24 mouse cellular contexts compared by ENCODE assay signal in genomic region chr17:72039176-72039948, GRCm38 (mm10).
DNase-seq lines count a peak whose midpoint lies in the region; ATAC-seq lines count a peak whose summit lies in the region.
"Had no signal": no experiment of that assay in that cellular context is flagged by ENCODE, and none has a peak within 500 bp of the region (broad histone marks: within the 10 kb centered on the region; RNA-seq: fewer than 3 reads in every experiment).

No protein-coding gene starts in this region.

- no peak overlapping the region for H3K4me3 ChIP-seq in hindbrain, embryonic 16.5 days (ENCODE audit: low read length)
- H3K4me3 ChIP-seq in hindbrain, embryonic 14.5 days (replicated peaks; ENCODE audit: low read length), result no peak overlapping the region
- no peak overlapping the region for H3K4me3 ChIP-seq in neural tube, embryonic 14.5 days (ENCODE audit: low read depth, low read length)
- H3K4me3 ChIP-seq: gastrocnemius, adult 2 months; heart, adult 2 months; heart, embryonic 13.5 days; kidney, embryonic 15.5 days; limb, embryonic 13.5 days; lung, embryonic 15.5 days had no signal

- peak; percentile 31 to 33 for DNase-seq in cerebellum, postnatal 36 days
- DNase-seq in cerebellum, adult 8-10 months, result no peak
- no peak for DNase-seq in hindbrain, embryonic 14.5 days (ENCODE audit: low spot score)
- no peak for DNase-seq in neural tube, embryonic 10.5 days (ENCODE audit: extremely low spot score, low spot score)
- DNase-seq in retina, postnatal 1 day, result peak; percentile 81
- DNase-seq in frontal cortex, postnatal 10 days (ENCODE audit: low spot score in 2 of 2), result no peak
- DNase-seq: adrenal gland, adult 8-10 months; gastrocnemius, adult 2 months; gastrocnemius, postnatal 36 days; heart, adult 2 months; heart, postnatal 10 days; kidney, adult 18-20 months; kidney, postnatal 25 days; right cerebral cortex, postnatal 14 days had no signal

- no peak overlapping the region for H3K4me2 ChIP-seq in hindbrain, embryonic 16.5 days (ENCODE audit: low read length)
- no peak overlapping the region for H3K4me2 ChIP-seq in hindbrain, embryonic 14.5 days (replicated peaks)
- H3K4me2 ChIP-seq in neural tube, embryonic 14.5 days (ENCODE audit: low read depth, low read length), result no peak overlapping the region
- H3K4me2 ChIP-seq: heart, embryonic 13.5 days; kidney, embryonic 15.5 days; limb, embryonic 13.5 days; liver, embryonic 11.5 days; lung, embryonic 15.5 days; midbrain, embryonic 11.5 days had no signal

- peaks cover 15% of the 10 kb centered on the region for H3K4me1 ChIP-seq in hindbrain, embryonic 16.5 days (ENCODE audit: control insufficient read depth, insufficient read depth, low read depth, low read length)
- H3K4me1 ChIP-seq in hindbrain, embryonic 14.5 days (replicated peaks; ENCODE audit: control insufficient read depth, insufficient read depth, low read length), result peaks cover 12% of the 10 kb centered on the region
- H3K4me1 ChIP-seq in neural tube, embryonic 14.5 days (ENCODE audit: control insufficient read depth, insufficient read depth, low read length), result 0 out of 2 replicates have a peak, but pooled peaks cover 4% of the 10 kb centered on the region
- H3K4me1 ChIP-seq: lung, embryonic 15.5 days had no signal

- WGBS in hindbrain, embryonic 16.5 days, result 65% methylated on average over 7 of the region's 7 CpGs
- WGBS in hindbrain, embryonic 14.5 days, result 67% methylated on average over 7 of the region's 7 CpGs
- 74% methylated on average over 7 of the region's 7 CpGs for WGBS in neural tube, embryonic 14.5 days

- peak; percentile 72 for ATAC-seq in hindbrain, embryonic 16.5 days
- ATAC-seq in hindbrain, embryonic 14.5 days (ENCODE audit: low FRiP score), result no peak
- ATAC-seq in neural tube, embryonic 14.5 days (ENCODE audit: low read depth), result 0 out of 2 replicates have a peak, but pooled peaks have one; percentile 58
- ATAC-seq: forebrain, embryonic 14.5 days had no signal

- H3K9me3 ChIP-seq in hindbrain, embryonic 16.5 days (ENCODE audit: control insufficient read depth, low read length), result no peaks in the 10 kb centered on the region
- H3K9me3 ChIP-seq in hindbrain, embryonic 14.5 days (ENCODE audit: control insufficient read depth, low read length), result no peaks in the 10 kb centered on the region
- no peaks in the 10 kb centered on the region for H3K9me3 ChIP-seq in neural tube, embryonic 14.5 days (ENCODE audit: control insufficient read depth, low read length)
- H3K9me3 ChIP-seq: heart, embryonic 13.5 days; kidney, embryonic 15.5 days; limb, embryonic 13.5 days; lung, embryonic 15.5 days had no signal

- H3K27me3 ChIP-seq in hindbrain, embryonic 16.5 days (replicated peaks; ENCODE audit: control insufficient read depth, insufficient read depth, low read length), result no peaks in the 10 kb centered on the region
- no peaks in the 10 kb centered on the region for H3K27me3 ChIP-seq in hindbrain, embryonic 14.5 days (ENCODE audit: control insufficient read depth, insufficient read depth, low read length)
- no peaks in the 10 kb centered on the region for H3K27me3 ChIP-seq in neural tube, embryonic 14.5 days (ENCODE audit: control insufficient read depth, insufficient read depth, low read length)
- H3K27me3 ChIP-seq: CH12.LX; heart, embryonic 13.5 days; kidney, embryonic 15.5 days; limb, embryonic 13.5 days; lung, embryonic 15.5 days had no signal

- no peak overlapping the region for H3K9ac ChIP-seq in hindbrain, embryonic 16.5 days (ENCODE audit: low read depth, low read length)
- H3K9ac ChIP-seq in hindbrain, embryonic 14.5 days, result no peak overlapping the region
- H3K9ac ChIP-seq in neural tube, embryonic 14.5 days (replicated peaks; ENCODE audit: low read depth, low read length), result no peak overlapping the region
- H3K9ac ChIP-seq: heart, embryonic 13.5 days; kidney, embryonic 15.5 days; limb, embryonic 13.5 days; lung, embryonic 15.5 days had no signal

- no peak overlapping the region for H3K27ac ChIP-seq in hindbrain, embryonic 16.5 days (ENCODE audit: low read depth, low read length)
- no peak overlapping the region for H3K27ac ChIP-seq in hindbrain, embryonic 14.5 days
- no peak overlapping the region for H3K27ac ChIP-seq in neural tube, embryonic 14.5 days (ENCODE audit: low read depth, low read length)
- H3K27ac ChIP-seq: gastrocnemius, adult 2 months; heart, adult 2 months; heart, embryonic 13.5 days; kidney, embryonic 15.5 days; limb, embryonic 13.5 days; lung, embryonic 15.5 days had no signal

- H3K36me3 ChIP-seq in hindbrain, embryonic 16.5 days (ENCODE audit: control insufficient read depth, insufficient read depth, low read length), result no peaks in the 10 kb centered on the region
- no peaks in the 10 kb centered on the region for H3K36me3 ChIP-seq in hindbrain, embryonic 14.5 days (replicated peaks; ENCODE audit: control insufficient read depth, insufficient read depth)
- H3K36me3 ChIP-seq in neural tube, embryonic 14.5 days (ENCODE audit: control insufficient read depth, insufficient read depth, low read length), result no peaks in the 10 kb centered on the region
- H3K36me3 ChIP-seq: heart, embryonic 13.5 days; kidney, embryonic 15.5 days; limb, embryonic 13.5 days; lung, embryonic 15.5 days had no signal

Comparison
In these comparisons a context has a peak if more than half of its experiments do, and no peak if none do; other contexts are left out.
1. DNase-seq: peak in cerebellum, postnatal 36 days (2 of 2) and retina, postnatal 1 day (single experiment); none in cerebellum, adult 8-10 months (single experiment), hindbrain, embryonic 14.5 days (single experiment), neural tube, embryonic 10.5 days (single experiment) and frontal cortex, postnatal 10 days (0 of 2).